Mouse (Mus musculus) heart, postnatal 0 days (tissue): ENCODE measurements around the gene Sema6d.

Source experiments
- CTCF ChIP-seq: IDR thresholded peaks from 2 replicates; pipeline ENCODE4 v1.5.1; 2016; ENCODE audit warnings: antibody characterized with exemption, control low read depth, low read depth
- EP300 ChIP-seq: IDR thresholded peaks from 2 replicates; pipeline ENCODE4 v1.6.1; 2016; ENCODE audit warnings: antibody characterized with exemption, low read depth

DNA sequence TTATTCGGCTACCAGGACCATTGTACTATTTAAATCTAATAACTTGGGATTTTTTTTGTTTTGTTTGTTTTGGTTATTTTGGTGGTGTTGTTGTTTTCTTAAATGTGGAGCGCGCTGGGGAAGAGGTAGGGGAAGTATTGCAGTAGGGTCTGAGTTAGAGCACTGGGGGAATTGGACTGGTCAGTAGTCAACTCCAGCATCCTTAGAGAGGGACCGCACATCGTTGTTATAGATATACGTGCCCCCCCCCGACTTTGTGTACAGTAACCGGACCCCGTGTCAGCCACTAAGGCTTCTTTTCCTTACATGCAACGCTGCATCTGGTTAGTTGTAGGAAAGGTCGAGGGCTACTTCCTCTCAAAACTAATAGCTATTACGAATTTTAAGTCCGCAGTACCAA, 521.5 kb downstream of the Sema6d start:
- TF ChIP-seq CTCF (no peak), EP300 (no peak)
